Mouse (Mus musculus): ENCODE measurements around the gene Stxbp4. TPM values are rescaled to one million over a fixed set of nuclear protein-coding genes. Genes with fewer than 3 reads are reported as not detected.

Stxbp4 gene
- polyA plus RNA-seq, 1 experiment from 2014 or later, result 13.4 TPM

- ATAC-seq (ENCODE audit: insufficient number of reproducible peaks, insufficient read depth, low FRiP score, low read depth), result no peak
Measured at GRCm38 (mm10) chr11:90484750-90485637, 152.9 kb downstream of the Stxbp4 start.

GRCm38 (mm10) chr11:90483766-90484165, 154.1 kb downstream of the Stxbp4 start:
- Histone ChIP-seq H3K27me3 (ENCODE audit: control insufficient read depth, insufficient read depth, low read length) (no peaks in the 10 kb centered on the region), H3K4me3 (ENCODE audit: control insufficient read depth in 1 of 2, insufficient read depth in 1 of 2, low read depth in 1 of 2, low read length in 2 of 2) (no peak overlapping the region), H3K27ac (replicated peaks in 1 of 2; ENCODE audit: control insufficient read depth in 1 of 2, insufficient read depth in 1 of 2, low read depth in 2 of 2, low read length in 2 of 2) (no peak overlapping the region), H3K9ac (ENCODE audit: low read length) (no peak overlapping the region), H3K36me3 (ENCODE audit: control insufficient read depth, insufficient read depth, low read length) (peaks cover 8% of the 10 kb centered on the region; the same call in 1 of the 2 replicates), H3K4me1 (ENCODE audit: control insufficient read depth in 2 of 2, insufficient read depth in 2 of 2, low read length in 2 of 2) (peaks cover 0 to 6% of the 10 kb centered on the region in 2 experiments; a peak in 3 of 4 replicates), H3K9me3 (ENCODE audit: control insufficient read depth, low read length) (peaks cover 4% of the 10 kb centered on the region; the same call in 1 of the 2 replicates), H3K4me2 (ENCODE audit: low read length) (no peak overlapping the region)
- WGBS, result 78% methylated on average over 3 of the region's 3 CpGs
- no peak for ATAC-seq (ENCODE audit: insufficient number of reproducible peaks, insufficient read depth, low FRiP score, low read depth)

More at GRCm38 (mm10) chr11:90484750-90485637, 152.9 kb downstream of the Stxbp4 start:
- 86% methylated on average over 14 of the region's 14 CpGs for WGBS
- Histone ChIP-seq H3K27me3 (ENCODE audit: control insufficient read depth, insufficient read depth, low read length) (no peaks in the 10 kb centered on the region), H3K4me1 (ENCODE audit: control insufficient read depth in 2 of 2, insufficient read depth in 2 of 2, low read length in 2 of 2) (peaks cover 0 to 6% of the 10 kb centered on the region in 2 experiments; a peak in 3 of 4 replicates), H3K9ac (ENCODE audit: low read length) (no peak overlapping the region), H3K4me2 (ENCODE audit: low read length) (no peak overlapping the region), H3K36me3 (ENCODE audit: control insufficient read depth, insufficient read depth, low read length) (peaks cover 4% of the 10 kb centered on the region; the same call in 1 of the 2 replicates), H3K9me3 (ENCODE audit: control insufficient read depth, low read length) (peaks cover 4% of the 10 kb centered on the region; the same call in 1 of the 2 replicates), H3K4me3 (ENCODE audit: control insufficient read depth in 1 of 2, insufficient read depth in 1 of 2, low read depth in 1 of 2, low read length in 2 of 2) (no peak overlapping the region), H3K27ac (replicated peaks in 1 of 2; ENCODE audit: control insufficient read depth in 1 of 2, insufficient read depth in 1 of 2, low read depth in 2 of 2, low read length in 2 of 2) (no peak overlapping the region)

- Histone ChIP-seq H3K27me3 (ENCODE audit: control insufficient read depth, insufficient read depth, low read length) (no peaks in the 10 kb centered on the region), H3K9ac (ENCODE audit: low read length) (no peak overlapping the region)
- WGBS, result 21% methylated on average over 1 of the region's 1 CpGs
Measured at GRCm38 (mm10) chr11:90481828-90482227, 156.1 kb downstream of the Stxbp4 start.

GRCm38 (mm10) chr11:90470271-90470670, 167.6 kb downstream of the Stxbp4 start:
- Histone ChIP-seq H3K36me3 (ENCODE audit: control insufficient read depth, insufficient read depth, low read length) (no peaks in the 10 kb centered on the region), H3K4me2 (ENCODE audit: low read length) (no peak overlapping the region), H3K9ac (ENCODE audit: low read length) (no peak overlapping the region), H3K4me1 (ENCODE audit: control insufficient read depth in 2 of 2, insufficient read depth in 2 of 2, low read length in 2 of 2) (no peaks in the 10 kb centered on the region), H3K4me3 (ENCODE audit: control insufficient read depth in 1 of 2, insufficient read depth in 1 of 2, low read depth in 1 of 2, low read length in 2 of 2) (no peak overlapping the region), H3K27me3 (ENCODE audit: control insufficient read depth, insufficient read depth, low read length) (no peaks in the 10 kb centered on the region), H3K9me3 (ENCODE audit: control insufficient read depth, low read length) (no peaks in the 10 kb centered on the region), H3K27ac (replicated peaks in 1 of 2; ENCODE audit: control insufficient read depth in 1 of 2, insufficient read depth in 1 of 2, low read depth in 2 of 2, low read length in 2 of 2) (no peak overlapping the region)
- 89% methylated on average over 4 of the region's 4 CpGs for WGBS
- no peak for ATAC-seq (ENCODE audit: insufficient number of reproducible peaks, insufficient read depth, low FRiP score, low read depth)

More at GRCm38 (mm10) chr11:90481828-90482227, 156.1 kb downstream of the Stxbp4 start:
- no peak for ATAC-seq (ENCODE audit: insufficient number of reproducible peaks, insufficient read depth, low FRiP score, low read depth)
- Histone ChIP-seq H3K9me3 (ENCODE audit: control insufficient read depth, low read length) (no peaks in the 10 kb centered on the region), H3K4me2 (ENCODE audit: low read length) (no peak overlapping the region), H3K36me3 (ENCODE audit: control insufficient read depth, insufficient read depth, low read length) (peaks cover 4% of the 10 kb centered on the region; the same call in 1 of the 2 replicates), H3K27ac (replicated peaks in 1 of 2; ENCODE audit: control insufficient read depth in 1 of 2, insufficient read depth in 1 of 2, low read depth in 2 of 2, low read length in 2 of 2) (no peak overlapping the region), H3K4me1 (ENCODE audit: control insufficient read depth in 2 of 2, insufficient read depth in 2 of 2, low read length in 2 of 2) (peaks cover 0 to 6% of the 10 kb centered on the region in 2 experiments; a peak in 3 of 4 replicates), H3K4me3 (ENCODE audit: control insufficient read depth in 1 of 2, insufficient read depth in 1 of 2, low read depth in 1 of 2, low read length in 2 of 2) (no peak overlapping the region)

GRCm38 (mm10) chr11:90464046-90464595, 173.8 kb downstream of the Stxbp4 start:
- H3K9me3 ChIP-seq (ENCODE audit: control insufficient read depth, low read length), result no peaks in the 10 kb centered on the region
- 72% methylated on average over 10 of the region's 10 CpGs for WGBS
- ATAC-seq (ENCODE audit: insufficient number of reproducible peaks, insufficient read depth, low FRiP score, low read depth), result no peak

GRCm38 (mm10) chr11:90460458-90460857, 177.4 kb downstream of the Stxbp4 start:
- WGBS, result 80% methylated on average over 3 of the region's 3 CpGs

More at GRCm38 (mm10) chr11:90464046-90464595, 173.8 kb downstream of the Stxbp4 start:
- Histone ChIP-seq H3K4me1 (ENCODE audit: control insufficient read depth in 2 of 2, insufficient read depth in 2 of 2, low read length in 2 of 2) (no peaks in the 10 kb centered on the region), H3K9ac (ENCODE audit: low read length) (no peak overlapping the region), H3K36me3 (ENCODE audit: control insufficient read depth, insufficient read depth, low read length) (no peaks in the 10 kb centered on the region), H3K27me3 (ENCODE audit: control insufficient read depth, insufficient read depth, low read length) (no peaks in the 10 kb centered on the region), H3K4me3 (ENCODE audit: control insufficient read depth in 1 of 2, insufficient read depth in 1 of 2, low read depth in 1 of 2, low read length in 2 of 2) (no peak overlapping the region), H3K4me2 (ENCODE audit: low read length) (no peak overlapping the region), H3K27ac (replicated peaks in 1 of 2; ENCODE audit: control insufficient read depth in 1 of 2, insufficient read depth in 1 of 2, low read depth in 2 of 2, low read length in 2 of 2) (no peak overlapping the region)

GRCm38 (mm10) chr11:90452134-90452533, 185.8 kb downstream of the Stxbp4 start:
- H3K4me3 ChIP-seq (ENCODE audit: control insufficient read depth in 1 of 2, insufficient read depth in 1 of 2, low read depth in 1 of 2, low read length in 2 of 2), result no peak overlapping the region
- no peak overlapping the region for H3K9ac ChIP-seq (ENCODE audit: low read length)
- 58% methylated on average over 3 of the region's 3 CpGs for WGBS
- no peaks in the 10 kb centered on the region for H3K9me3 ChIP-seq (ENCODE audit: control insufficient read depth, low read length)
- H3K4me1 ChIP-seq (ENCODE audit: control insufficient read depth in 2 of 2, insufficient read depth in 2 of 2, low read length in 2 of 2), result no peaks in the 10 kb centered on the region
- no peak overlapping the region for H3K4me2 ChIP-seq (ENCODE audit: low read length)
- no peaks in the 10 kb centered on the region for H3K36me3 ChIP-seq (ENCODE audit: control insufficient read depth, insufficient read depth, low read length)
- no peak for ATAC-seq (ENCODE audit: insufficient number of reproducible peaks, insufficient read depth, low FRiP score, low read depth)
- no peak overlapping the region for H3K27ac ChIP-seq (replicated peaks in 1 of 2; ENCODE audit: control insufficient read depth in 1 of 2, insufficient read depth in 1 of 2, low read depth in 2 of 2, low read length in 2 of 2)
- no peaks in the 10 kb centered on the region for H3K27me3 ChIP-seq (ENCODE audit: control insufficient read depth, insufficient read depth, low read length)

More at GRCm38 (mm10) chr11:90460458-90460857, 177.4 kb downstream of the Stxbp4 start:
- H3K36me3 ChIP-seq (ENCODE audit: control insufficient read depth, insufficient read depth, low read length), result no peaks in the 10 kb centered on the region
- H3K4me1 ChIP-seq (ENCODE audit: control insufficient read depth in 2 of 2, insufficient read depth in 2 of 2, low read length in 2 of 2), result no peaks in the 10 kb centered on the region
- no peaks in the 10 kb centered on the region for H3K27me3 ChIP-seq (ENCODE audit: control insufficient read depth, insufficient read depth, low read length)
- no peak overlapping the region for H3K4me2 ChIP-seq (ENCODE audit: low read length)
- no peak overlapping the region for H3K9ac ChIP-seq (ENCODE audit: low read length)
- no peak overlapping the region for H3K27ac ChIP-seq (replicated peaks in 1 of 2; ENCODE audit: control insufficient read depth in 1 of 2, insufficient read depth in 1 of 2, low read depth in 2 of 2, low read length in 2 of 2)
- no peak for ATAC-seq (ENCODE audit: insufficient number of reproducible peaks, insufficient read depth, low FRiP score, low read depth)
- H3K4me3 ChIP-seq (ENCODE audit: control insufficient read depth in 1 of 2, insufficient read depth in 1 of 2, low read depth in 1 of 2, low read length in 2 of 2), result no peak overlapping the region
- H3K9me3 ChIP-seq (ENCODE audit: control insufficient read depth, low read length), result no peaks in the 10 kb centered on the region
